Mouse (Mus musculus): ENCODE results near the gene H2-Ke6. TPM values are rescaled to one million over a fixed set of nuclear protein-coding genes. Genes with fewer than 3 reads are reported as not detected.

The H2-Ke6 gene
- polyA plus RNA-seq, 1 experiment from 2014 or later: 37.7 TPM

GRCm38 (mm10) chr17:34032806-34033205 is 4.9 kb upstream of the H2-Ke6 start:
- peak overlapping the region; percentile 99 for H3K4me2 ChIP-seq (ENCODE audit: low read depth, severe bottlenecking)
- H3K4me1 ChIP-seq (ENCODE audit: control insufficient read depth, insufficient read depth, low read length): peaks cover 30% of the 10 kb centered on the region
- WGBS: 57% methylated on average over 9 of the region's 9 CpGs
- H3K4me3 ChIP-seq (ENCODE audit: low read depth, low read length): peak overlapping the region; percentile 88
- DNase-seq (ENCODE audit: low spot score): no peak
- no peaks in the 10 kb centered on the region for H3K9me3 ChIP-seq (ENCODE audit: control insufficient read depth, low read length)
- no peak overlapping the region for H3K27ac ChIP-seq (replicated peaks; ENCODE audit: low read depth, low read length)
- no peaks in the 10 kb centered on the region for H3K27me3 ChIP-seq (ENCODE audit: control insufficient read depth, insufficient read depth, low read length)
- H3K9ac ChIP-seq (ENCODE audit: low read length): peak overlapping the region; percentile 92
- peaks cover 36% of the 10 kb centered on the region for H3K36me3 ChIP-seq (ENCODE audit: control insufficient read depth, insufficient read depth, low read length)
- no peak for ATAC-seq (ENCODE audit: insufficient number of reproducible peaks, low FRiP score, low TSS enrichment, low read depth)

- peaks cover 31% of the 10 kb centered on the region for H3K36me3 ChIP-seq (ENCODE audit: control insufficient read depth, insufficient read depth, low read length)
- ATAC-seq (ENCODE audit: insufficient number of reproducible peaks, low FRiP score, low TSS enrichment, low read depth) (no peak), DNase-seq (ENCODE audit: low spot score) (peak; percentile 44)
- WGBS: under 1% methylated on average over 43 of the region's 48 CpGs
- peak overlapping the region; percentile 92 for H3K9ac ChIP-seq (ENCODE audit: low read length)
- peak overlapping the region; percentile 99 for H3K4me2 ChIP-seq (ENCODE audit: low read depth, severe bottlenecking)
- H3K27ac ChIP-seq (replicated peaks; ENCODE audit: low read depth, low read length): peak overlapping the region; percentile 89
- H3K27me3 ChIP-seq (ENCODE audit: control insufficient read depth, insufficient read depth, low read length): no peaks in the 10 kb centered on the region
- no peaks in the 10 kb centered on the region for H3K9me3 ChIP-seq (ENCODE audit: control insufficient read depth, low read length)
- peak overlapping the region; percentile 88 for H3K4me3 ChIP-seq (ENCODE audit: low read depth, low read length)
- peaks cover 33% of the 10 kb centered on the region for H3K4me1 ChIP-seq (ENCODE audit: control insufficient read depth, insufficient read depth, low read length)
These were observed 4.3 kb upstream of the H2-Ke6 start for GRCm38 (mm10) chr17:34032174-34032632.

- peaks cover 27% of the 10 kb centered on the region for H3K36me3 ChIP-seq (ENCODE audit: control insufficient read depth, insufficient read depth, low read length)
- DNase-seq (ENCODE audit: low spot score) (peak; percentile 100), ATAC-seq (ENCODE audit: insufficient number of reproducible peaks, low FRiP score, low TSS enrichment, low read depth) (peak; percentile 74)
- H3K27me3 ChIP-seq (ENCODE audit: control insufficient read depth, insufficient read depth, low read length): no peaks in the 10 kb centered on the region
- WGBS: under 1% methylated on average over 75 of the region's 88 CpGs
- peaks cover 39% of the 10 kb centered on the region for H3K4me1 ChIP-seq (ENCODE audit: control insufficient read depth, insufficient read depth, low read length)
- H3K4me2 ChIP-seq (ENCODE audit: low read depth, severe bottlenecking): peak within 1 kb of the TSS; percentile 99
- H3K9ac ChIP-seq (ENCODE audit: low read length): peak within 1 kb of the TSS; percentile 92
- peak within 1 kb of the TSS; percentile 89 for H3K27ac ChIP-seq (replicated peaks; ENCODE audit: low read depth, low read length)
- no peaks in the 10 kb centered on the region for H3K9me3 ChIP-seq (ENCODE audit: control insufficient read depth, low read length)
- peak within 1 kb of the TSS; percentile 88 for H3K4me3 ChIP-seq (ENCODE audit: low read depth, low read length)
These were observed 3.8 kb upstream of the H2-Ke6 start, which contains the start of the genes Slc39a7 and Rxrb for GRCm38 (mm10) chr17:34031465-34032173. TSS of gene Slc39a7 (minus strand) at chr17:34031682. TSS of gene Rxrb (plus strand) at chr17:34031812.

GRCm38 (mm10) chr17:34030861-34031326 is 3.0 kb upstream of the H2-Ke6 start:
- DNase-seq (ENCODE audit: low spot score): no peak
- no peaks in the 10 kb centered on the region for H3K27me3 ChIP-seq (ENCODE audit: control insufficient read depth, insufficient read depth, low read length)
- peaks cover 21% of the 10 kb centered on the region for H3K36me3 ChIP-seq (ENCODE audit: control insufficient read depth, insufficient read depth, low read length)
- H3K9ac ChIP-seq (ENCODE audit: low read length): peak overlapping the region; percentile 92
- peak overlapping the region; percentile 99 for H3K4me2 ChIP-seq (ENCODE audit: low read depth, severe bottlenecking)
- 6% methylated on average over 20 of the region's 20 CpGs for WGBS
- ATAC-seq (ENCODE audit: insufficient number of reproducible peaks, low FRiP score, low TSS enrichment, low read depth): no peak
- peak overlapping the region; percentile 89; the same call in 1 of the 2 replicates for H3K27ac ChIP-seq (replicated peaks; ENCODE audit: low read depth, low read length)
- H3K4me1 ChIP-seq (ENCODE audit: control insufficient read depth, insufficient read depth, low read length): peaks cover 46% of the 10 kb centered on the region
- no peaks in the 10 kb centered on the region for H3K9me3 ChIP-seq (ENCODE audit: control insufficient read depth, low read length)
- peak overlapping the region; percentile 88 for H3K4me3 ChIP-seq (ENCODE audit: low read depth, low read length)

- peak overlapping the region; percentile 88 for H3K4me3 ChIP-seq (ENCODE audit: low read depth, low read length)
- H3K4me1 ChIP-seq (ENCODE audit: control insufficient read depth, insufficient read depth, low read length): peaks cover 55% of the 10 kb centered on the region
- H3K9ac ChIP-seq (ENCODE audit: low read length): peak overlapping the region; percentile 92; the same call in 1 of the 2 replicates
- no peaks in the 10 kb centered on the region for H3K9me3 ChIP-seq (ENCODE audit: control insufficient read depth, low read length)
- no peak overlapping the region for H3K27ac ChIP-seq (replicated peaks; ENCODE audit: low read depth, low read length)
- no peak for ATAC-seq (ENCODE audit: insufficient number of reproducible peaks, low FRiP score, low TSS enrichment, low read depth)
- H3K36me3 ChIP-seq (ENCODE audit: control insufficient read depth, insufficient read depth, low read length): peaks cover 18% of the 10 kb centered on the region
- WGBS: 85% methylated on average over 21 of the region's 21 CpGs
- peak overlapping the region; percentile 99 for H3K4me2 ChIP-seq (ENCODE audit: low read depth, severe bottlenecking)
- no peak for DNase-seq (ENCODE audit: low spot score)
- no peaks in the 10 kb centered on the region for H3K27me3 ChIP-seq (ENCODE audit: control insufficient read depth, insufficient read depth, low read length)
These were observed 2.2 kb upstream of the H2-Ke6 start for GRCm38 (mm10) chr17:34029890-34030595.

- ATAC-seq (ENCODE audit: insufficient number of reproducible peaks, low FRiP score, low TSS enrichment, low read depth) (no peak), DNase-seq (ENCODE audit: low spot score) (no peak)
- H3K9ac ChIP-seq (ENCODE audit: low read length): no peak overlapping the region
- H3K4me2 ChIP-seq (ENCODE audit: low read depth, severe bottlenecking): peak overlapping the region; percentile 99; the same call in 1 of the 2 replicates
- no peaks in the 10 kb centered on the region for H3K9me3 ChIP-seq (ENCODE audit: control insufficient read depth, low read length)
- H3K4me3 ChIP-seq (ENCODE audit: low read depth, low read length): peak overlapping the region; percentile 88
- no peak overlapping the region for H3K27ac ChIP-seq (replicated peaks; ENCODE audit: low read depth, low read length)
- H3K4me1 ChIP-seq (ENCODE audit: control insufficient read depth, insufficient read depth, low read length): peaks cover 55% of the 10 kb centered on the region
- peaks cover 18% of the 10 kb centered on the region for H3K36me3 ChIP-seq (ENCODE audit: control insufficient read depth, insufficient read depth, low read length)
- no peaks in the 10 kb centered on the region for H3K27me3 ChIP-seq (ENCODE audit: control insufficient read depth, insufficient read depth, low read length)
- WGBS: 89% methylated on average over 18 of the region's 18 CpGs
These were observed 1.5 kb upstream of the H2-Ke6 start for GRCm38 (mm10) chr17:34029150-34029889.

GRCm38 (mm10) chr17:34028501-34029149 is 765 bp upstream of the H2-Ke6 start:
- Histone ChIP-seq H3K27me3 (ENCODE audit: control insufficient read depth, insufficient read depth, low read length) (no peaks in the 10 kb centered on the region), H3K9ac (ENCODE audit: low read length) (no peak overlapping the region), H3K36me3 (ENCODE audit: control insufficient read depth, insufficient read depth, low read length) (peaks cover 18% of the 10 kb centered on the region), H3K9me3 (ENCODE audit: control insufficient read depth, low read length) (no peaks in the 10 kb centered on the region), H3K4me2 (ENCODE audit: low read depth, severe bottlenecking) (peak overlapping the region; percentile 93; the same call in 1 of the 2 replicates), H3K27ac (replicated peaks; ENCODE audit: low read depth, low read length) (peak overlapping the region; percentile 79), H3K4me3 (ENCODE audit: low read depth, low read length) (0 out of 2 replicates have a peak overlapping the region, but pooled peaks have one; percentile 65), H3K4me1 (ENCODE audit: control insufficient read depth, insufficient read depth, low read length) (peaks cover 59% of the 10 kb centered on the region)
- ATAC-seq (ENCODE audit: insufficient number of reproducible peaks, low FRiP score, low TSS enrichment, low read depth) (no peak), DNase-seq (ENCODE audit: low spot score) (no peak)
- WGBS: 74% methylated on average over 17 of the region's 17 CpGs
